Mouse (Mus musculus) myocyte (in vitro differentiated cells): ENCODE measurements around the gene Gm49337.

ENCODE experiments used
- MAX ChIP-seq: IDR thresholded peaks from one replicate; pipeline ENCODE4 v1.6.1; 2011; ENCODE audit warnings: low read depth, mild to moderate bottlenecking, control low read depth
- POLR2A ChIP-seq: IDR thresholded peaks from one replicate; pipeline ENCODE4 v1.6.1; 2011; ENCODE audit warnings: low read depth, mild to moderate bottlenecking, control low read depth, moderate library complexity; ENCODE audit not compliant: insufficient read length
- REST ChIP-seq: IDR thresholded peaks from one replicate; pipeline ENCODE4 v1.6.1; 2011; ENCODE audit warnings: mild to moderate bottlenecking, control low read depth, moderate library complexity; ENCODE audit not compliant: insufficient read depth, insufficient read length
- SRF ChIP-seq: IDR thresholded peaks from one replicate; pipeline ENCODE4 v1.6.1; 2011; ENCODE audit warnings: low read depth; ENCODE audit not compliant: control insufficient read depth, insufficient read length
- USF1 ChIP-seq: IDR thresholded peaks from one replicate; pipeline ENCODE4 v1.6.1; 2011; ENCODE audit warnings: low read depth, mild to moderate bottlenecking, control low read depth, moderate library complexity

GRCm38 (mm10) chr4:116322127-116322526 is 148.9 kb downstream of the Gm49337 start:
- no peak for TF ChIP-seq POLR2A
- no peak for TF ChIP-seq USF1
- no peak for TF ChIP-seq REST
- no peak for TF ChIP-seq SRF
- TF ChIP-seq MAX, result no peak
